Mouse (Mus musculus) liver, embryonic 16.5 days (tissue): ENCODE measurements around the gene Ptprn2. TPM values are rescaled to one million over a fixed set of nuclear protein-coding genes. Genes with fewer than 3 reads are reported as not detected.

Experiments
- ATAC-seq: fragments of 200-750 bp; cut with Nextera tagmentation; 2 replicates; pipeline ENCODE4 v1.8.0; 2017; ENCODE audit warnings: low read depth, mild to moderate bottlenecking, moderate number of reproducible peaks, moderate library complexity
- H3K27ac ChIP-seq: fragments of 300-500 bp; sonication (generic); 2 replicates; pipeline ENCODE4 v1.5.1; 2014; ENCODE audit warnings: mild to moderate bottlenecking, low read length
- H3K27me3 ChIP-seq: fragments of 300-500 bp; sonication (generic); 2 replicates; pipeline ENCODE4 v1.6.1; 2014; ENCODE audit warnings: low read depth, low read length, mixed read lengths; ENCODE audit not compliant: control insufficient read depth, insufficient read depth
- H3K36me3 ChIP-seq: fragments of 300-500 bp; sonication (generic); 2 replicates; pipeline ENCODE4 v1.6.1; 2014; ENCODE audit warnings: mild to moderate bottlenecking; ENCODE audit not compliant: control insufficient read depth, insufficient read depth
- H3K4me1 ChIP-seq: fragments of 300-500 bp; sonication (generic); 2 replicates; pipeline ENCODE4 v1.6.1; 2014; ENCODE audit warnings: low read depth, low read length, mixed read lengths; ENCODE audit not compliant: control insufficient read depth
- H3K4me2 ChIP-seq: fragments of 300-500 bp; sonication (generic); 2 replicates; pipeline ENCODE4 v1.6.1; 2014; ENCODE audit warnings: low read depth, low read length, mixed read lengths
- H3K4me3 ChIP-seq: fragments of 300-500 bp; sonication (generic); 2 replicates; pipeline ENCODE4 v1.5.1; 2014; ENCODE audit warnings: low read depth, mild to moderate bottlenecking, low read length
- H3K9ac ChIP-seq: fragments of 300-500 bp; sonication (generic); 2 replicates; pipeline ENCODE4 v1.6.1; 2014; ENCODE audit warnings: low read depth, low read length
- H3K9me3 ChIP-seq: fragments of 300-500 bp; sonication (generic); replicated peaks from 2 replicates; pipeline ENCODE4 v1.6.1; 2016; ENCODE audit warnings: low read length; ENCODE audit not compliant: control insufficient read depth
- WGBS: fragments of 180-500 bp; shearing (Covaris S2); extraction: QIAGEN DNeasy Blood & Tissue Kit; methylation state at CpG from one replicate; pipeline ENCODE4 v1.1.7; 2014; ENCODE audit not compliant: insufficient replicate concordance; 5-methylcytosine and 5-hydroxymethylcytosine counted together
- polyA plus RNA-seq: library from polyadenylated mRNA; unstranded; fragments of >200 nt; fragmentation: Nextera tagmentation; extraction: Ambion mirVana; gene quantifications from 2 replicates; pipeline ENCODE4 v1.2.1, GENCODE M21; 2015

Gene Ptprn2
- 0.07 TPM in 1 of 2 replicates, not detected in the other for polyA plus RNA-seq

DNA sequence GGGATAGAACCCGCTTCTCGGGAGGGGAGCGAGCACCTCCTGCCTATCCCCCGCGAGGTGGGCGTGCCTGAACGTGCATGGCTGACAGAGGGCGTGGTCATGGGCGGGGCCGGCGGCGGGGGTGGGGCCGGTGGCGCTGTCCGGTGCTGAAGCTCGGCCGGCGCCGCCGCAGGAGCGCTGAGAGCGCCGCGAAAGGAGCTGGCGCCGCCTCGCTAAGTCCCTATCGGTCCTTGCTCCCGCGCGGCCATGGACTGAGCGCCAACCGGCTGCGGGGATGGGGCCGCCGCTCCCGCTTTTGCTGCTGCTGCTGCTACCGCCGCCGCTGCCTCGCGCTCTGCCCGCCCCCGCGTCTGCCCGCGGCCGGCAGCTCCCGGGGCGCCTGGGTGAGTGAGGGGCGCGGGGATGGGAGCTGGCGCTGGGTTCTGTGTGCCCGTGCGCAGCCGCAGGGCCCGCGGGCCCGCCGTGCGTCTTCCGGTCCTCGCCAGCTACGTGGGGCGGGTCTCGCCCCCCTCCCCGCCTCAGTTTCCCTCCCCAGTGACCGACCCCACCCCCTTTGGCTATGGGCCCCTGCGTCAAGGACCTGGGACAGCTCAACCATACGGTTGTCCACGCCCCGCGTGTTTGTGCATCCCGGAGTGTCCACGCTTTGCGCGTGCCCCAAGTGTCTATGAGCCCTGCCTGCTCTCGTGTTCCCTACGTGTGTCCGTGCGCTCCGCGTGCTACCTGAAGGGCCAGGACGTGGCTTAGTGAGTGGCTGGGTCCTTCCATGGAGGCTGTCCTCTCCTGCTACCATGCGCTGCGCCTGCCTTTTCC lies at the start of gene Ptprn2:
TSS of gene Ptprn2 (plus strand) at position 130 of the 813 bp plus-strand sequence.
- no peak within 1 kb of the TSS for H3K27ac ChIP-seq

DNA sequence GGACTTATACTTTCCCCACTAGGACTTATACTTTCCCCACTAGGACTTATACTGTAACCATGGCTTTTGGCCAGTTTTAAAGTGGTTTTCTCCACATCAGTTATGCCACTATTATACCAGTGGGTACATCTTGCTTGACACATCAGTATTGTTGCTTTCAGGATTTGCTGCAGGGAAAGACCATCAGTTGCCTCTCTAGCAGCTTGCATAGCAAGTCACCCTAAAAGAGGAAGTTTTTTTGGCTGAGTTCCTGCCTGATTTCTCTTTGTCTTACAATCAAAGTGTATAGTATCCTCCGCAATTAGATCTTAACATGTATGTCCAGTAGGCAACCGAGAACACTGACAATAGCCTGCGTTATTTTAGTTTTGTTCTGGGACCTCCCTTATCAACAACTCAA lies 49.4 kb upstream of the Ptprn2 start:
- ATAC-seq, result no peak
- H3K4me3 ChIP-seq, result no peak overlapping the region
- peaks cover 55% of the 10 kb centered on the region for H3K36me3 ChIP-seq
- H3K27ac ChIP-seq, result no peak overlapping the region
- H3K4me1 ChIP-seq, result no peaks in the 10 kb centered on the region
- no peak overlapping the region for H3K9ac ChIP-seq
- WGBS, result 72% methylated on average over 3 of the region's 3 CpGs
- H3K9me3 ChIP-seq, result no peaks in the 10 kb centered on the region
- no peaks in the 10 kb centered on the region for H3K27me3 ChIP-seq
- no peak overlapping the region for H3K4me2 ChIP-seq

More for the DNA sequence above, at the start of gene Ptprn2:
- WGBS, result under 1% methylated on average over 82 of the region's 86 CpGs
- peak; percentile 80 for ATAC-seq
- H3K27me3 ChIP-seq, result peaks cover 31% of the 10 kb centered on the region
- H3K4me3 ChIP-seq, result peak within 1 kb of the TSS; percentile 51
- H3K36me3 ChIP-seq, result no peaks in the 10 kb centered on the region
- peaks cover 10% of the 10 kb centered on the region for H3K4me1 ChIP-seq
- no peaks in the 10 kb centered on the region for H3K9me3 ChIP-seq
- peak within 1 kb of the TSS; percentile 69 for H3K4me2 ChIP-seq
- no peak within 1 kb of the TSS for H3K9ac ChIP-seq

DNA sequence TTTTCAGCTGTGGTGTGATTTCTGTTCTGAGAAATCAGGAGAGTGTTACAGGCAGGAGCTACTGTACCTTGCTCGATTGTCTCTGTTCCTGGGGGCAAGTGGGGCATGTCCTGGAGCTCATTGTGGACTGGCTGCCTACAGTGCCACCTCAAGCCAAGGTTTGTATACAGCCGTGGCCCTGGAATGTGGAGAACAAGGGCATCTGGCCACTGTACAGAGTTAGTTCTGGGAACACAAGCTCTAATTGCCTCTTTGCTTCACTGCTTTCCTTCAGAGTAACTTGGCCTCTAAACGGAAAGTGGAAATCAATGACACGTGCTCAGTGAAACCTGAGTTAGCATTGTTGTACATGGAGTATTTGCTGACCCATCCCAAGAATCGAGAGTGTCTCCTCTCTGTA lies 46.9 kb upstream of the Ptprn2 start:
- Histone ChIP-seq H3K9ac (no peak overlapping the region), H3K4me3 (no peak overlapping the region), H3K27me3 (no peaks in the 10 kb centered on the region), H3K9me3 (no peaks in the 10 kb centered on the region), H3K4me2 (no peak overlapping the region), H3K36me3 (peaks cover 72% of the 10 kb centered on the region), H3K27ac (no peak overlapping the region), H3K4me1 (peaks cover 4% of the 10 kb centered on the region; the same call in 1 of the 2 replicates)
- WGBS, result 86% methylated on average over 5 of the region's 5 CpGs
- no peak for ATAC-seq

DNA sequence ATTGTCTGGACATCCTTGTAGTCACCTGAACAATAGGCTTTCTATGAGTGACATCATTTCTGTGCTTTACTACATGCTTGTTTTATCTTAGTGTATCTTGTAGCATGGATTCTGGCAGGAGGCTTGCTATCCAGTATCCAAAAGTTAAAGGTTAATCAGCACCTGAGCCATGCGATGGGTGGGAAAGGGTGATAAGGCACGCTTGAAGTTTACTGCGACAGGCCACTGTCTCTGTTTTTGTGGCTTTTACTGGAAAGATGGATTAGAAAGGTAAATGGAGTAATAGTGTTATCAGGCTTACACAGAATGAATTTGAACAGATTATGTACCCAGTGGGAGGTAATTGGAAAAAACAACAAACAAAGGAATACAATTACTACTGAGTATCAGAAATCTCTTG lies 43.3 kb upstream of the Ptprn2 start:
- WGBS, result 27% methylated on average over 3 of the region's 3 CpGs
- Histone ChIP-seq H3K4me1 (peaks cover 4% of the 10 kb centered on the region; the same call in 1 of the 2 replicates), H3K36me3 (peaks cover 78% of the 10 kb centered on the region), H3K9ac (no peak overlapping the region), H3K4me3 (no peak overlapping the region), H3K4me2 (no peak overlapping the region), H3K27me3 (no peaks in the 10 kb centered on the region), H3K27ac (no peak overlapping the region), H3K9me3 (no peaks in the 10 kb centered on the region)
- ATAC-seq, result peak; percentile 44; the same call in 1 of the 2 replicates

DNA sequence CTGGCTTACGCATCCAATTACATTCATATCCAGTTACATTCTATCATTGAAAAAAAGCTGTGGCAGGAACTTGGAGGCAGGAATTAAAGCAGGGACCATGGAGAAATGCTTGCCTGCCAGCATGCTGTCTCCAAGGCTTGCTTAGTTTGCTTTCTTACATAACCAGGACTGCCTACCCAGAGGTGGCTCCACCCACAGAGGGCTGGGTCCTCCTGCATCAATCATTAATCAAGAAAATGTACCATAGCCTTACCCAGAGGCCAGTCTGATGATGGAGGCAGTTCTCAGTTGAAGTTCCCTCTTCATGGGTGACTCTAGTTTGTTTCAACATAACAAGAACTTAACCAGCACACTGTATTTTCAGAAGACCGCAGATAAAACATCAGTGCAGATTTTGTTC lies 36.0 kb upstream of the Ptprn2 start:
- H3K4me3 ChIP-seq, result no peak overlapping the region
- H3K9ac ChIP-seq, result no peak overlapping the region
- no peak overlapping the region for H3K4me2 ChIP-seq
- ATAC-seq, result peak; percentile 70
- H3K9me3 ChIP-seq, result no peaks in the 10 kb centered on the region
- WGBS, result 92% methylated on average over 2 of the region's 2 CpGs
- no peaks in the 10 kb centered on the region for H3K27me3 ChIP-seq
- peaks cover 65% of the 10 kb centered on the region for H3K36me3 ChIP-seq
- H3K27ac ChIP-seq, result no peak overlapping the region
- no peaks in the 10 kb centered on the region; the same call in 1 of the 2 replicates for H3K4me1 ChIP-seq

DNA sequence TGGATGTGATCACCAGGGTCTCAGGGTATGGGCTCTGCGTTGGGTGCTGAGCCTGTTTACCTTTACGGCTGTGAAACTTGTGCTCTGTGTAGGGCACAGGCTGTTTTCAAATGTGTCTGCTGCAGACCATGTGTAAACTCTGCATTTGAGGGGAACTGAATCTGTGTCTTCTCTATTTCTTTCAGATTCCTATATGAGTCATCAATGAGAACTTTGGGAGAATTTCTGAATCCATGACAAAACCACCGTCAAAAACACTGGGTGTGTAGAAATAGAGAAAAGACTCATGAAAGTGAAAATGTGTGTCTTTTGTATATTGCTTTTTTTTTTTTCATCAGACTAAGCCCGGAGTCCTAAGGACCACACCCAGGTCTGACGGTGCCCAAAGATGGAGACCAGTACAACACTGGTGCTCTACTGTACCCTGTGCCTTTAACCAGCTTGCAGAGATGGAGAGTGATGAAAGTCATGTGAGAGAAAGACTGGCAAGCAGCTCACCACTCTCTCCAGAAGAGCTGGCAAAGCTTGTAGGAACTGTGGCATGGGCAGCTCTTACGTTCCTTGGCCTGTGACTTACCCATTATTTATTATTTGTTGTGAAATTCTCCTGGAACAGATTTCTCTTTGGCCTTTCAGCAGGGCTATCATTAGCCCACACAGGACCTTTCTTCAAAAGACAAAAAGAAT lies 25.0 kb upstream of the Ptprn2 start:
- Histone ChIP-seq H3K4me2 (no peak overlapping the region), H3K4me1 (no peaks in the 10 kb centered on the region)
- 91% methylated on average over 6 of the region's 6 CpGs for WGBS

DNA sequence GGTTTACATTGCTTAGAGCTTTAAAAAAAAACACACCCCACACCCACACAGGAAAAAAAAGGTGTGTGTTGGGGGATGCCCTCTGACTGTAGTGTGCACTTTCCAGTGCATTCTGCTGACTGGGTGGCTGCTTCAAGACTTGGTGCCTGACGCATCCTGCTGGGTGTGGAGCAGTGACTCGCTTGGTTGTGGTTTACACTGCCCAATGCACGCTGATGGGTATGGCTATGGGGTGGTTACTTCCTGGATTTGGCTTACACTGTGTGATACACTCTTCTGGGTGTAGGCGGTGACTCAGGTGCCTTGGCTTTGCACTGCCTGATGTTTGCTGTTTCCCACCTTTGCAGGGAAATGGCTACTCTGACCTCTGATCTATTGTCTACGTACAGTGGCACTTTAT lies 18.5 kb upstream of the Ptprn2 start:
- Histone ChIP-seq H3K36me3 (peaks cover 2% of the 10 kb centered on the region; the same call in 1 of the 2 replicates), H3K4me1 (no peaks in the 10 kb centered on the region), H3K4me3 (no peak overlapping the region), H3K9me3 (no peaks in the 10 kb centered on the region), H3K27me3 (no peaks in the 10 kb centered on the region), H3K9ac (no peak overlapping the region), H3K4me2 (no peak overlapping the region), H3K27ac (no peak overlapping the region)
- 56% methylated on average over 5 of the region's 5 CpGs for WGBS
- no peak for ATAC-seq

More for the DNA sequence above, 25.0 kb upstream of the Ptprn2 start:
- peaks cover 34% of the 10 kb centered on the region for H3K36me3 ChIP-seq
- no peaks in the 10 kb centered on the region for H3K9me3 ChIP-seq
- ATAC-seq, result no peak
- H3K27me3 ChIP-seq, result no peaks in the 10 kb centered on the region
- no peak overlapping the region for H3K9ac ChIP-seq
- no peak overlapping the region for H3K27ac ChIP-seq
- H3K4me3 ChIP-seq, result no peak overlapping the region

DNA sequence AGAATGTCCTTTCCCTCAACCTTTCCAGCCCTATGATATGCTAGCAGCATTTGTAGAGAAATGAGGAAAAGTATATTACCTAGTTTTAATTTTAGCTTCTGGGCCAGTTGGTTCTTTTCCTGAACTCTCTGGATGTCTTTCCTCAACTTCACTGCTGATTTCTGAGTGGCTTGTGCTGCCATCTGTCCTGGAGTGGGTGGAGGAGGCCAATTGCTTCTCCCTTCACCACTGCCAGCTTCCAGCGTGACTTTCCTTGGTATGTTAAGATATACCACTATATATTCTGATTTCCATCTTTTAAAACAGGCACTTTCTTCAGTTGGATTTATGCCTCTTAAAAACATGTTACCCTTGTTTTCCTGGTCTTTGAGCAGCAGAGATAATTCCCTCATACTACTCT lies 17.2 kb upstream of the Ptprn2 start:
- H3K4me3 ChIP-seq, result no peak overlapping the region
- H3K27ac ChIP-seq, result no peak overlapping the region
- ATAC-seq, result no peak
- no peak overlapping the region for H3K4me2 ChIP-seq
- H3K9me3 ChIP-seq, result no peaks in the 10 kb centered on the region
- no peaks in the 10 kb centered on the region for H3K36me3 ChIP-seq
- 75% methylated on average over 1 of the region's 1 CpGs for WGBS
- no peaks in the 10 kb centered on the region for H3K4me1 ChIP-seq
- no peaks in the 10 kb centered on the region for H3K27me3 ChIP-seq
- H3K9ac ChIP-seq, result no peak overlapping the region

DNA sequence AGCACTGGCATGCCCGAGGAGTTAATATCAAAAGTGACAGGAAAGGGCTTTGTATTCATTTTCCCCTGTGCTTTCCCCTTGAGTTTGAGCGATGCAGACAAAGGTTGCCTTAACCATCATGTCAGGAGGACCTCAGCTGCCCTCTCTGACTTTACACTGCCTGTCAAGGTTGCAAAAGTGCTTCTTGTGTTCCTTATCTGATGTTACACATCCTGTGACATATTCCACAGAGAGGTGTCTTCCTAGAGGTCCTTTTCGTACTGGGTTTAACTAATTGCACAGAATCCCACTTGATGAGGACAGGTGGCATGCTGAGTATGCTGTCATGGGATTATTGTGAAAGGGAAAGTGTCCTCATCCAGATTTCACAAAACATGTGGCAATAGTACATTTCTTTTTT lies 16.4 kb upstream of the Ptprn2 start:
- no peak overlapping the region for H3K27ac ChIP-seq
- H3K9ac ChIP-seq, result no peak overlapping the region
- no peaks in the 10 kb centered on the region for H3K9me3 ChIP-seq
- H3K4me3 ChIP-seq, result no peak overlapping the region
- ATAC-seq, result no peak
- no peaks in the 10 kb centered on the region for H3K4me1 ChIP-seq
- no peaks in the 10 kb centered on the region for H3K36me3 ChIP-seq
- H3K4me2 ChIP-seq, result no peak overlapping the region
- no peaks in the 10 kb centered on the region for H3K27me3 ChIP-seq
- WGBS, result 73% methylated on average over 3 of the region's 3 CpGs
